12 mouse cellular contexts compared by ENCODE assay signal in the genomic region with DNA sequence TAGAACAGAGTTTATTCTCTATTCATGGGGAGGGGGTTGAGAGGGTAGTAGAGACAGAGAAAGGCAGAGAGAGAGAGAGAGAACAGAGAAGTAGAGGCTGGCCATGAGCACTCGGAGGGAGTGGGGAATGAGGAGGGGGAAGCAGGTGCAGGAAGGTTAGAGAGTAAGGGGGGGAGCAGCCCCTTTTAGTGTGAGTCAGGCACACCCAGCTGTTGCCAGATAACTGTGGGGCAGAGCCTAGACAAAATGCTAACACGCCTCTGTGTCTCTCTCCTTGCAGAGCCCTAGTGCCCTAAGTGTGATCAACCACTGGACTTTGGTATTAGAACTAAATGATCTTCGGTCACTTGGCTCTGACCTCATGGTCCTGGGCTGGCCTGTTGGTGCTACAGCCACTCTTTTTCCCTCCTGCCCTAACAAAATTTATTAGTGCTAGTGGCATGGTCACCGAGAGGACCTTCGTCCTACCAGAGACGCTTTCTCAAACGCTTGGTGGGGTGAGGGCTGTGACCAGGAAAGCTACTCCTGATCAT. TPM values are rescaled to one million over a fixed set of nuclear protein-coding genes. Genes with fewer than 3 reads are reported as not detected.
DNase-seq lines count a peak whose midpoint lies in the region; ATAC-seq and TF ChIP-seq lines count a peak whose summit lies in the region.
"Had no signal": no experiment of that assay in that cellular context is flagged by ENCODE, and none has a peak within 500 bp of the region (broad histone marks: within the 10 kb centered on the region; RNA-seq: fewer than 3 reads in every experiment).

No protein-coding gene starts in this region.

- no peaks in the 10 kb centered on the region for H3K36me3 ChIP-seq in kidney, embryonic 15.5 days
- H3K36me3 ChIP-seq in ES-Bruce4 (ENCODE audit: control insufficient read depth, insufficient read depth, low read length, poor library complexity, severe bottlenecking): no peaks in the 10 kb centered on the region
- no peaks in the 10 kb centered on the region for H3K36me3 ChIP-seq in embryonic facial prominence, embryonic 10.5 days (replicated peaks)
- H3K36me3 ChIP-seq in liver, embryonic 11.5 days (ENCODE audit: control insufficient read depth, insufficient read depth, low read length): no peaks in the 10 kb centered on the region
- H3K36me3 ChIP-seq: hindbrain, embryonic 12.5 days had no signal

- no peak for DNase-seq in kidney, adult 18-20 months
- DNase-seq in embryonic facial prominence, embryonic 10.5 days (ENCODE audit: low spot score): no peak
- no peak for DNase-seq in liver, embryonic 11.5 days (ENCODE audit: low spot score)
- DNase-seq in urinary bladder, postnatal 14 days (ENCODE audit: low spot score): no peak
- DNase-seq in cerebellum, postnatal 14 days: no peak
- DNase-seq in spleen, postnatal 10 days (ENCODE audit: low spot score in 2 of 2): no peak
- DNase-seq: layer of hippocampus, postnatal 36 days; right cerebral cortex, adult 18-20 months had no signal

- no peak overlapping the region for H3K4me2 ChIP-seq in kidney, embryonic 15.5 days
- peak overlapping the region; percentile 8 for H3K4me2 ChIP-seq in liver, embryonic 11.5 days

- TF ChIP-seq EP300 in ES-Bruce4 (IDR thresholded peaks at IDR 0.05; ENCODE audit: insufficient read depth, low read depth, low read length): no peak

- ATAC-seq in kidney, embryonic 15.5 days (replicated peaks; ENCODE audit: low FRiP score): no peak
- peak; percentile 59 for ATAC-seq in liver, embryonic 11.5 days (replicated peaks; ENCODE audit: low FRiP score)

- H3K4me1 ChIP-seq in kidney, embryonic 15.5 days: peaks cover 30% of the 10 kb centered on the region
- H3K4me1 ChIP-seq in ES-Bruce4 (ENCODE audit: control insufficient read depth, insufficient read depth, low read length): peaks cover 13% of the 10 kb centered on the region
- H3K4me1 ChIP-seq in embryonic facial prominence, embryonic 10.5 days: peaks cover 35% of the 10 kb centered on the region
- H3K4me1 ChIP-seq in liver, embryonic 11.5 days (replicated peaks; ENCODE audit: control insufficient read depth, insufficient read depth, low read length): peaks cover 29% of the 10 kb centered on the region

- H3K4me3 ChIP-seq in kidney, embryonic 15.5 days (replicated peaks): no peak overlapping the region
- no peak overlapping the region for H3K4me3 ChIP-seq in ES-Bruce4 (ENCODE audit: low read depth, low read length)
- peak overlapping the region; percentile 47; the same call in 1 of the 2 replicates for H3K4me3 ChIP-seq in embryonic facial prominence, embryonic 10.5 days
- H3K4me3 ChIP-seq in liver, embryonic 11.5 days (ENCODE audit: low read depth, low read length): no peak overlapping the region

- no peak overlapping the region for H3K9ac ChIP-seq in kidney, embryonic 15.5 days
- H3K9ac ChIP-seq in ES-Bruce4 (ENCODE audit: low read depth, poor library complexity, severe bottlenecking): peak overlapping the region; percentile 63
- no peak overlapping the region; the same call in 1 of the 2 replicates for H3K9ac ChIP-seq in liver, embryonic 11.5 days (ENCODE audit: low read depth, low read length)

- H3K27me3 ChIP-seq in kidney, embryonic 15.5 days: no peaks in the 10 kb centered on the region
- H3K27me3 ChIP-seq in ES-Bruce4 (ENCODE audit: control insufficient read depth, insufficient read depth, low read length, poor library complexity, severe bottlenecking): no peaks in the 10 kb centered on the region
- peaks cover 5% of the 10 kb centered on the region; the same call in 1 of the 2 replicates for H3K27me3 ChIP-seq in embryonic facial prominence, embryonic 10.5 days (replicated peaks; ENCODE audit: low read depth, poor library complexity, severe bottlenecking)
- H3K27me3 ChIP-seq in liver, embryonic 11.5 days (replicated peaks; ENCODE audit: control insufficient read depth, insufficient read depth, low read length): no peaks in the 10 kb centered on the region
- H3K27me3 ChIP-seq: hindbrain, embryonic 12.5 days had no signal

- no peaks in the 10 kb centered on the region for H3K9me3 ChIP-seq in kidney, embryonic 15.5 days (replicated peaks)
- H3K9me3 ChIP-seq in ES-Bruce4 (replicated peaks; ENCODE audit: control insufficient read depth, insufficient read depth, low read length, poor library complexity, severe bottlenecking): no peaks in the 10 kb centered on the region
- no peaks in the 10 kb centered on the region for H3K9me3 ChIP-seq in embryonic facial prominence, embryonic 10.5 days
- H3K9me3 ChIP-seq in liver, embryonic 11.5 days (ENCODE audit: control insufficient read depth, low read length): no peaks in the 10 kb centered on the region
- H3K9me3 ChIP-seq: hindbrain, embryonic 12.5 days had no signal

- peak overlapping the region; percentile 85 for H3K27ac ChIP-seq in kidney, embryonic 15.5 days
- H3K27ac ChIP-seq in ES-Bruce4 (ENCODE audit: insufficient read depth, low read length): peak overlapping the region; percentile 95
- peak overlapping the region; percentile 76 for H3K27ac ChIP-seq in embryonic facial prominence, embryonic 10.5 days (replicated peaks)
- 0 out of 2 replicates have a peak overlapping the region, but pooled peaks have one; percentile 26 for H3K27ac ChIP-seq in liver, embryonic 11.5 days (ENCODE audit: low read depth, low read length)
- H3K27ac ChIP-seq: hindbrain, embryonic 12.5 days had no signal

- no peak for TF ChIP-seq POLR2A in ES-Bruce4 (IDR thresholded peaks at IDR 0.05; ENCODE audit: insufficient read depth, low read length)

- WGBS in kidney, embryonic 15.5 days: 84% methylated on average over 7 of the region's 7 CpGs
- WGBS in embryonic facial prominence, embryonic 10.5 days: 88% methylated on average over 7 of the region's 7 CpGs
- 71% methylated on average over 7 of the region's 7 CpGs for WGBS in liver, embryonic 11.5 days

- TF ChIP-seq CTCF in ES-Bruce4 (IDR thresholded peaks at IDR 0.05; ENCODE audit: low read depth, low read length): no peak

RNA-seq across cellular contexts. Expression of a gene that starts 0.7 kb away (rescaled TPM):
- polyA plus RNA-seq in kidney, embryonic 15.5 days (2015; fragmentation: Nextera tagmentation; extraction: Ambion mirVana): 187 and 205 TPM in 2 replicates
- 410 and 433 TPM in 2 replicates for polyA plus RNA-seq in ES-Bruce4 (2011; ENCODE audit: insufficient read depth, insufficient read length, low read depth, missing spikeins)
- 42.6 and 44.7 TPM in 2 replicates for polyA plus RNA-seq in embryonic facial prominence, embryonic 10.5 days (2016; fragmentation: Nextera tagmentation; extraction: Ambion mirVana)
- 45.0 and 47.5 TPM in 2 replicates for polyA plus RNA-seq in liver, embryonic 11.5 days (2014; fragmentation: Nextera tagmentation; extraction: Ambion mirVana)

RNA-seq across cellular contexts. Expression of a gene that starts 6.4 kb away (rescaled TPM):
- polyA plus RNA-seq in kidney, embryonic 15.5 days (2015; fragmentation: Nextera tagmentation; extraction: Ambion mirVana): 1.3 and 2.2 TPM in 2 replicates
- polyA plus RNA-seq in ES-Bruce4 (2011; ENCODE audit: insufficient read depth, insufficient read length, low read depth, missing spikeins): not detected in 2 replicates
- polyA plus RNA-seq in embryonic facial prominence, embryonic 10.5 days (2016; fragmentation: Nextera tagmentation; extraction: Ambion mirVana): not detected in 2 replicates
- polyA plus RNA-seq in liver, embryonic 11.5 days (2014; fragmentation: Nextera tagmentation; extraction: Ambion mirVana): 0.90 and 0.97 TPM in 2 replicates
- polyA plus RNA-seq: hindbrain, embryonic 12.5 days had no signal

RNA-seq across cellular contexts. Expression of a gene that starts 17.6 kb away (rescaled TPM):
- polyA plus RNA-seq in kidney, embryonic 15.5 days (2015; fragmentation: Nextera tagmentation; extraction: Ambion mirVana): not detected in 2 replicates
- polyA plus RNA-seq in ES-Bruce4 (2011; ENCODE audit: insufficient read depth, insufficient read length, low read depth, missing spikeins): not detected in 2 replicates
- not detected in 2 replicates for polyA plus RNA-seq in embryonic facial prominence, embryonic 10.5 days (2016; fragmentation: Nextera tagmentation; extraction: Ambion mirVana)
- not detected in 2 replicates for polyA plus RNA-seq in liver, embryonic 11.5 days (2014; fragmentation: Nextera tagmentation; extraction: Ambion mirVana)
- polyA plus RNA-seq: brain, embryonic 14.5 days; hindbrain, embryonic 12.5 days had no signal

RNA-seq across cellular contexts. Expression of a gene that starts 44.3 kb away (rescaled TPM):
- 55.2 and 59.7 TPM in 2 replicates for polyA plus RNA-seq in kidney, embryonic 15.5 days (2015; fragmentation: Nextera tagmentation; extraction: Ambion mirVana)
- polyA plus RNA-seq in ES-Bruce4 (2011; ENCODE audit: insufficient read depth, insufficient read length, low read depth, missing spikeins): 501 and 504 TPM in 2 replicates
- 8.7 and 13.4 TPM in 2 replicates for polyA plus RNA-seq in embryonic facial prominence, embryonic 10.5 days (2016; fragmentation: Nextera tagmentation; extraction: Ambion mirVana)
- polyA plus RNA-seq in liver, embryonic 11.5 days (2014; fragmentation: Nextera tagmentation; extraction: Ambion mirVana): 32.7 and 33.5 TPM in 2 replicates

RNA-seq across cellular contexts. Expression of a gene that starts 49.6 kb away (rescaled TPM):
- 12.4 and 15.4 TPM in 2 replicates for polyA plus RNA-seq in kidney, embryonic 15.5 days (2015; fragmentation: Nextera tagmentation; extraction: Ambion mirVana)
- polyA plus RNA-seq in ES-Bruce4 (2011; ENCODE audit: insufficient read depth, insufficient read length, low read depth, missing spikeins): 18.3 and 22.2 TPM in 2 replicates
- polyA plus RNA-seq in embryonic facial prominence, embryonic 10.5 days (2016; fragmentation: Nextera tagmentation; extraction: Ambion mirVana): 26.5 and 27.7 TPM in 2 replicates
- polyA plus RNA-seq in liver, embryonic 11.5 days (2014; fragmentation: Nextera tagmentation; extraction: Ambion mirVana): 3.4 and 4.7 TPM in 2 replicates

Comparison
In these comparisons a context has a peak if more than half of its experiments do, and no peak if none do; other contexts are left out.
1. H3K27ac ChIP-seq: peak in every context shown above with its lines; median percentile 95 in ES-Bruce4; 85 in kidney, embryonic 15.5 days; 76 in embryonic facial prominence, embryonic 10.5 days; 26 in liver, embryonic 11.5 days.